Mouse (Mus musculus) limb, embryonic 13.5 days (tissue): ENCODE measurements at regions not wholly inside any gene's neighbourhood (a gene's known extent, or its start where the extent isn't known, plus 50 kb on each side); places are given as distances from the start of the nearest gene placed in this dataset.

Experiments used
- ATAC-seq: fragments of 200-750 bp; cut with Nextera tagmentation; 2 replicates; pipeline ENCODE4 v1.8.0; 2017; ENCODE audit warnings: low read depth, moderate number of reproducible peaks, moderate TSS enrichment; ENCODE audit not compliant: low FRiP score
- H3K27ac ChIP-seq: fragments of 300-500 bp; sonication (generic); 2 replicates; pipeline ENCODE4 v1.5.1; 2015; ENCODE audit warnings: inconsistent platforms, mild to moderate bottlenecking, moderate library complexity
- H3K27me3 ChIP-seq: fragments of 300-500 bp; sonication (generic); 2 replicates; pipeline ENCODE4 v1.6.1; 2015; ENCODE audit warnings: mild to moderate bottlenecking, inconsistent platforms
- H3K36me3 ChIP-seq: fragments of 300-500 bp; sonication (generic); 2 replicates; pipeline ENCODE4 v1.6.1; 2015; ENCODE audit warnings: inconsistent platforms, mild to moderate bottlenecking, moderate library complexity
- H3K4me1 ChIP-seq: fragments of 300-500 bp; sonication (generic); 2 replicates; pipeline ENCODE4 v1.6.1; 2015; ENCODE audit warnings: inconsistent platforms
- H3K4me2 ChIP-seq: fragments of 300-500 bp; sonication (generic); replicated peaks from 2 replicates; pipeline ENCODE4 v1.6.1; 2015; ENCODE audit warnings: inconsistent platforms, mild to moderate bottlenecking, moderate library complexity
- H3K4me3 ChIP-seq: fragments of 300-500 bp; sonication (generic); 2 replicates; pipeline ENCODE4 v1.5.1; 2015; ENCODE audit warnings: moderate library complexity, mild to moderate bottlenecking, inconsistent platforms
- H3K9ac ChIP-seq: fragments of 300-500 bp; sonication (generic); 2 replicates; pipeline ENCODE4 v1.6.1; 2015; ENCODE audit warnings: mild to moderate bottlenecking, inconsistent platforms
- H3K9me3 ChIP-seq: fragments of 300-500 bp; sonication (generic); 2 replicates; pipeline ENCODE4 v1.6.1; 2016; ENCODE audit warnings: inconsistent platforms
- WGBS: fragments of 180-500 bp; shearing (Covaris S2); methylation state at CpG from one replicate; pipeline ENCODE4 v1.1.7; 2015; 5-methylcytosine and 5-hydroxymethylcytosine counted together

DNA sequence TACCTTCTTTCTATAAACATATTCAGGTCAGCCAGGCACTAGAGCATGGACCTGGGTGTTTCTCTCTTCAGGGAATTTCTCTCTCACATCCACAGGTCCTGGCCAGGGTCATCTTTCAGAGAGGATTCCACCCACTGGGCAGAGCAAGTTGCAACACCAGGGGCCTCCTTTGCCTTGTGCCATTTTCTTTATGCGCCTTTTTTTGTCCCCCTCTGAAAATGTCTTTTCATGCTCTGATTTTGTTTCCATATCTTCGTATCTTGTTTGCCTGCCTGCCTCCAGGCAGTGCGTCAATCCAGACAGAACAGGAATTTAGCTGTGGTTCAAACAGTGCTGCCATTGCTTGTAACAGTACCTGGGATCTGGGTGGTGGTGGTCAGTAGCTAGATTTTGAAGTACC, 125.7 kb upstream of the Pfn2 start:
- Histone ChIP-seq H3K4me1 (peaks cover 9% of the 10 kb centered on the region; the same call in 1 of the 2 replicates), H3K4me2 (no peak overlapping the region), H3K36me3 (no peaks in the 10 kb centered on the region), H3K9me3 (no peaks in the 10 kb centered on the region), H3K27ac (no peak overlapping the region), H3K27me3 (no peaks in the 10 kb centered on the region), H3K9ac (no peak overlapping the region), H3K4me3 (no peak overlapping the region)
- ATAC-seq, result no peak
- 75% methylated on average over 3 of the region's 3 CpGs for WGBS

DNA sequence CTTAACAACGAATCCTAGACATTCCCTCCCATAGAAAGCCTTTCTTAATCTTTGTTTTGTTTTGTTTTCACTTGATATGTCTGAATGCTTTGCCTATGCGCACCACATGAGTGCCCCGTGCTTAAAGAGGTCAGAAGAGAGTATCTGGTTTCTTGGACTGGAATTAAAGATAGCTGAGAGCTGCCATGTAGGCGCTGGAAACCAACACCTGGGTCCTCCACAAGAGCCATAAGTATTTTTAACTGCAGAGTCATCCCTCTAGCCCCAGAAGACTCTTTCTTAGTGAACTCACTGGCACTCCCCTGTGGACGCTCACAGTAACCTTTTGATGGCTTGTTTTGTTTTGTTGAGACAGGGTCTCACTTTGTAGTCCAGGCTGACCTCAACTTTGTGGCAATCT, 127.5 kb upstream of the Pfn2 start:
- Histone ChIP-seq H3K9me3 (no peaks in the 10 kb centered on the region), H3K36me3 (no peaks in the 10 kb centered on the region), H3K4me3 (no peak overlapping the region), H3K4me1 (peaks cover 9% of the 10 kb centered on the region; the same call in 1 of the 2 replicates), H3K27ac (no peak overlapping the region), H3K27me3 (no peaks in the 10 kb centered on the region), H3K9ac (no peak overlapping the region), H3K4me2 (no peak overlapping the region)
- WGBS, result 69% methylated on average over 5 of the region's 5 CpGs
- ATAC-seq, result no peak

DNA sequence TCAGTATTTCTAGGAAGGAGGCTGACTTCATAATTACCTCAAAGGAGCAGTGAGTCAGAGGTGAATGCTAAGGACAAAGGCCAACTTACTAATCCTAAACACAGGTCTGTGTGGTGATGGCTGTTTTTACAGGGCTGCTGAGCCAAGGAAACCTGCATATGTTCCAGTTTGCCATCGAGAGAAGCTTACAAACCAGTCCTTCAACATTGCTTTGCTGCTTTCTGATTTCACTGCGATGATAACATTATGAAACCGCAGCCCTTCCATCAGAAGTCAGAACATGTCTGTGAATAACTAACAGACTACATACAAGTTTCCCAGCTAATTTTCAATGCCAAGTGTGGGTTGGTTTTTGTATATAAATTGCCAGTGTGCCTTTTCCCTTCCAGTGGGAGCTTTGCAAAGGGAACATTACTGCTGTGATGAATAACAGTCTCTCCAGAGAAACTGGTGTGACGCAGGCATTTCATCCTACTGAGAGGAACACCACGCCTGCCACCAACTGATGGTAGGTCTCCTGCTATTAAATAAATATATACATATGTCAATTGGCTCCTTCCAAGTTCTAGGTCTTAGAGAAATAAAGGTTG, 128.9 kb upstream of the Pfn2 start:
- Histone ChIP-seq H3K4me2 (no peak overlapping the region), H3K4me3 (no peak overlapping the region), H3K4me1 (peaks cover 9% of the 10 kb centered on the region; the same call in 1 of the 2 replicates), H3K9me3 (no peaks in the 10 kb centered on the region), H3K36me3 (no peaks in the 10 kb centered on the region), H3K9ac (no peak overlapping the region), H3K27me3 (no peaks in the 10 kb centered on the region), H3K27ac (no peak overlapping the region)
- WGBS, result 74% methylated on average over 5 of the region's 5 CpGs
- ATAC-seq, result no peak

DNA sequence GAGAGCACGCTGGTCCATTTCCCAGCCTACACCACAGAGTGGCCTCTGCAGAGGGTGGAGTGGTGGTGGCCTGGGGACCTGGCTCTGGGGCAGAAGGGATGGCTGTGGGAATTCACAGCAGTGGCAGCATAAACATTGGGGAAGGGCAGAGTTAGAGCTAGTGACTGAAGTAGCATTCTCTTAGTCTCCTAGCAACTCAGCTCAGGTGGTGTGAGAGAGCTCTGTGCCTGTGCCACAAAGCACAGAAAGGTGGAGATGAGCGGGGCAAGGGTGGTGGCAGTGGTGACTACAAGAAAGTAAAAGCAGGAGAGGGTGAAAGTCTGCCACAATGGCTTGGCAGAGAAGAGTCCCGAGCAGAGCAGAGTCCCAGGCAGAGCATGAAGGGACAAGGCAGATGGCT, 140.3 kb upstream of the Pfn2 start:
- WGBS, result 60% methylated on average over 3 of the region's 3 CpGs
- no peaks in the 10 kb centered on the region for H3K36me3 ChIP-seq
- no peaks in the 10 kb centered on the region for H3K27me3 ChIP-seq
- H3K9ac ChIP-seq, result no peak overlapping the region
- no peak for ATAC-seq
- no peaks in the 10 kb centered on the region for H3K4me1 ChIP-seq
- H3K4me2 ChIP-seq, result no peak overlapping the region
- no peaks in the 10 kb centered on the region for H3K9me3 ChIP-seq
- no peak overlapping the region for H3K4me3 ChIP-seq
- H3K27ac ChIP-seq, result no peak overlapping the region

DNA sequence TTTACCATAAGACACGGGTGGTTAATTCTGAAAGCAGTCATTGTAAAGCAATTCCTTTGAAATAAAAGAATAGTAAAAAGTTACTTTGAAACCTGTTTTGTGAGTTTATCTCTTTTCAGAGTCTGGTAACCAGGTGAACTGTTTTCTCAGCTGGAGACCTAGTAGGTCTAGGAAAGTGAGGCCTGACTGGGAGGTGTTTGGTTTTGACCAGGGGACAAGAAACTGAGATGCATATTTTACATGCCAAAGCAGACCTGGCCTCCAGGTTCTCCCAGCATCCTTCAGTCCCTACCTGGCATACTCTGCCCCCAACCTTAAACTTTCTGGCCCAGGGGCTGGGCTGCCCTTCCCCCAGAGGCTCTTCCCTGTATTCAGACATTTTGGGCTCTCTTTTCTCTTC, 142.9 kb upstream of the Pfn2 start:
- Histone ChIP-seq H3K4me3 (no peak overlapping the region), H3K27me3 (no peaks in the 10 kb centered on the region), H3K4me2 (no peak overlapping the region), H3K36me3 (no peaks in the 10 kb centered on the region), H3K4me1 (no peaks in the 10 kb centered on the region), H3K9me3 (no peaks in the 10 kb centered on the region), H3K27ac (no peak overlapping the region), H3K9ac (no peak overlapping the region)
- 54% methylated on average over 1 of the region's 1 CpGs for WGBS
- no peak for ATAC-seq

DNA sequence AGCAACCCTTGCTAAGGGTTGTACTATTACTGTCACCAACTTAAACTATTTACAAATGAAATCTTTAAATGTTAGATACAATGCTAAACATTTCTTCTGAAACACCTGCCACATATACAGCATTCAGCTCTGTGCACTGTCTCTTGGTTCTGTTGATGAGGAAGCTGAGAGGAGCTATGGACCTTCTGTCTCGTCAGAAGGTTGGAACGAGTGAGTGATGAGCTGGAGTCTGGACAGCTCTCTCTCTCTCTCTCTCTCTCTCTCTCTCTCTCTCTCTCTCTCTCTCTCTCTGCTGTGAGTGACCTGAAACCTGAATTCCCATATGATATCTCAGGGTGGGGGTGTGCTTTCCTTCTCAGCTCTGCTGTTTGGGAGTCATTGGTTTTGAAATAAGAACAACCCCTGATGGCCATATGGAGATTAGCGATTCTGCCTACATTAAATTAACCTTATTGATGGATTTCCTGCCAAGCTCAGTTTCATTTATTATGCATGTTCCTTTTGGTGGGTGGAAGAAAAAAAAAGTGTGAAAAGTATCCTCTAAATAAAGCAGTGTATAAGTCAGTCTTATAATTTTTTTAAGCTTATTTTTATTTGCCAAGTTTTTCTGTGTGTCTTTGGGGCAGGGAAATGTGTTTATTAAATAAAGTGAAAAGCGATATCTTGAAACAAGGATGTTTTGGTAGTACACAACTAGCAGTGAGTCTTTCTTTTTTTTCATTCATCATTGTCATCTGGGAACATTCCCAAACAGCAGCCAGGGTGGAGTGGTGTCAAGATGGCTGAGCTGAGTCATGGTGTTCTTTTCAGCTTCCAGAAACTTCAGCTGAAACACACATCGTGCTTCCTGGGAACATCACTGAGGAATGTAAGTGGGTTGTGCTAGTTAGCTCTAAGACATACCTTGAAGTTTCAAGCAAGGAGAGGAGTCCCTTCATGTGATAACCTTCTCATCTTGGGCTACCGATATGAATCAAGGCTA, 150.5 kb upstream of the Pfn2 start:
- ATAC-seq, result no peak
- 80% methylated on average over 6 of the region's 6 CpGs for WGBS
- Histone ChIP-seq H3K9ac (no peak overlapping the region), H3K4me3 (no peak overlapping the region), H3K9me3 (no peaks in the 10 kb centered on the region), H3K4me1 (peaks cover 10% of the 10 kb centered on the region; the same call in 1 of the 2 replicates), H3K36me3 (no peaks in the 10 kb centered on the region), H3K27me3 (no peaks in the 10 kb centered on the region), H3K27ac (no peak overlapping the region), H3K4me2 (no peak overlapping the region)

DNA sequence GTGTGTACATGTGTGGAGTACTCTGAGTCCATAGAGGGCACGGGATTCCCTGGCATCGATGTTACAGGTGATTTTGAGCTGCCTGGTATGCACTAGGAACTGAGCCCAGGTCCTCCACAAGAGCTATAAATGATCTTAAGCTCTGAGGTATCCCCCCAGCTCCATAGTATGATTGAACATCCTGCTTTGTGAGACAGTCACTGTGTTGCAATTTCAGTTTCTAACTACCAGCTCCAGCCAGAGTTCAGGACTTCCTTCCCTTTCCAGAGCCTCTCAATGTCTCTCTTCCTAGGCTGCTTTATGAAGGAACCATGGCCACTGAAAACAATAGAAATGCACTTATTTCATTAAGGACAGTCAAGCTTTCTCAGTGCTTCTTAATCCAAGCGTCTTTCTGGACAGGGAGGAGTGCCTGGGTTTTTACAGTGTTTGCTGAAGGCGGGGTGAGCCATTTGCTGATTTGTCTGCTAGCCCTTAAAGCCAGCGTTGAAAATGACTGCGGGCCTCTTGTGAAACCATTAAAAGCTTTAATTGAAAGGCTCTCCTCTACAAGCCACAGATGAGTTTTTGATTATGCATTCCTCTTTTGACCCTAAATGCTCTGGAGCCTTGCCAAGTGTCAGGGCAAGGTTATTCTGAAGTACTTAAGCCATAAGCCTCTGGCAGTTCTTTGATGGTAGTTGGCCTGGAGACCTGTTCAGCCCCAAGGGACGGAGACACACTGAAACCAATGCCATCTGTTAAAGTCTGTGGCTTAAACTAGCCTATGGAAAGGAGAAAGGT, 155.1 kb upstream of the Pfn2 start:
- H3K4me2 ChIP-seq, result no peak overlapping the region
- H3K9me3 ChIP-seq, result no peaks in the 10 kb centered on the region
- H3K4me1 ChIP-seq, result peaks cover 10% of the 10 kb centered on the region; the same call in 1 of the 2 replicates
- 25% methylated on average over 7 of the region's 7 CpGs for WGBS
- ATAC-seq, result peak; percentile 64; the same call in 1 of the 2 replicates
- no peaks in the 10 kb centered on the region for H3K27me3 ChIP-seq
- no peaks in the 10 kb centered on the region for H3K36me3 ChIP-seq
- H3K9ac ChIP-seq, result no peak overlapping the region
- H3K27ac ChIP-seq, result no peak overlapping the region
- H3K4me3 ChIP-seq, result no peak overlapping the region

DNA sequence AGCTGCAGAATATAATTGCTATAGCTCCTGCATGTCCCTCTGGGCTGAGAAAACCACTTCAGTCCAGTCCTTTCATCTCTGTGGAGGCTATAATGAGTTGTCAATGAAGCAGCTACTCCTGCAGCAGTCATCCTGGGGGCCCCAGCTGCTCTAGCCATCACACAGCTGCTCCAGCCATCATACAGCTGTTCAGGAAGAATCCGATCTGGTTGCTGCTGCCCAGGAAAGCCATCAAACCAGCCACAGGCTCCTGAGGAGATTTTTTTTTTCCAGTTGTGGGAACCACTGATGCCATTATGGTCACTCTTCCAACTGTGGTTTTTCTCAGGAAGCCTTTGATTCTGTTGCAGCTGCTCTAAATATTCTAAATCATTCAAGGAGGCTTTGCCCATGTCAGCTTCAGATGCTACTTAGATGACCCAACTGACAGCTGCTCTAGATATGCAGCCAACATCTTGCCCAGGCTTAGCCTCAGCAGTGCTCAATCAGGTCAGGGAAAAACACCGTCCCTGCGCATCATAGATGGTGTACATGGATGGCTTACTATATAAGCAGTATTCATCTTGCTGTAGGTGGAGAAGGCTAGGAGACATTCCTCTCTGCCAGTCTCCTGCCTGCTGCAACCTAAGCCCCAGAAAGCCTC, 177.0 kb upstream of the Pfn2 start:
- 64% methylated on average over 3 of the region's 3 CpGs for WGBS
- no peaks in the 10 kb centered on the region for H3K27me3 ChIP-seq
- no peaks in the 10 kb centered on the region for H3K4me1 ChIP-seq
- H3K4me2 ChIP-seq, result no peak overlapping the region
- H3K4me3 ChIP-seq, result no peak overlapping the region
- peak; percentile 84 for ATAC-seq
- no peak overlapping the region for H3K9ac ChIP-seq
- H3K9me3 ChIP-seq, result no peaks in the 10 kb centered on the region
- H3K27ac ChIP-seq, result no peak overlapping the region
- no peaks in the 10 kb centered on the region for H3K36me3 ChIP-seq

DNA sequence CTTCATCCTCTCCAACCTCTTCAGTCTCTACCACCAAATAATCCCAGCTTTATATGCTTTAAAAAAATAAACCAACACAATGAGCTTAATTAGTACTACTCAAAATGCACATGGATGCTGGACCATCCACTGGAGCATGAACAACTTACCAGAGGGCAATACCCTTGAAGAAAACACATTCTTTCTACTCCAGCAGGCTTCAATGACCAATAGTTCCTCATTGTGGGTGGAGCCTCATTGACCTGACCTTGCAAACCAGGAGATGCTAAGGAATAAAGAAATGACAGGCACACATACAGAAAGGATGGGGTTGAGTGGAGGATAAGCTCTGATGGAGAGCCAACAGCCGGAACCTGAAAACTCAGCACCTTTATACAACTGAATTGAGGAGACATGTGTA, 201.7 kb upstream of the Pfn2 start:
- Histone ChIP-seq H3K9ac (no peak overlapping the region), H3K4me2 (no peak overlapping the region), H3K9me3 (no peaks in the 10 kb centered on the region), H3K4me1 (no peaks in the 10 kb centered on the region), H3K27me3 (no peaks in the 10 kb centered on the region), H3K4me3 (no peak overlapping the region), H3K27ac (no peak overlapping the region), H3K36me3 (no peaks in the 10 kb centered on the region)
- ATAC-seq, result no peak
- WGBS, result 95% methylated on average over 1 of the region's 1 CpGs

DNA sequence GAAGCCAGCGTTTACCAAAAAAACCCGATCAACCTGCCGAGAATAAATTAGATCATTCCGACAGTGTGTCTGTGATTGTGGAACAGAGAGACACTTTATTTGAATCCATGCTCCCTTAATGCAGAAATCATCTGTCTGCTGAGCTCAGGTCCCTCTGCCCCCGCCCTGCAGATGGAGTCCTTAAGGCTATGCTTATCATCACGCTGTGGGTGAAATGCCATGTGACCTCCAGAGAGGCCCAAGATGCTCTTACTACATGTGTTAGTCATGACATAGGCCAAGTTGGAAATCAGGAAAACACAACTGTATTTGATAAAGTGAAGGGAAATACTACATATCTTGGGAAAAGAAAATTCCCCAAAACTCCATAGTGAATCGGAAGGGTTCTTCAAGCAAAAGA, 206.8 kb upstream of the Pfn2 start:
- H3K4me3 ChIP-seq, result no peak overlapping the region
- ATAC-seq, result no peak
- H3K4me2 ChIP-seq, result no peak overlapping the region
- H3K4me1 ChIP-seq, result no peaks in the 10 kb centered on the region
- no peaks in the 10 kb centered on the region for H3K36me3 ChIP-seq
- H3K9ac ChIP-seq, result no peak overlapping the region
- no peak overlapping the region for H3K27ac ChIP-seq
- WGBS, result 81% methylated on average over 7 of the region's 7 CpGs
- H3K27me3 ChIP-seq, result no peaks in the 10 kb centered on the region
- no peaks in the 10 kb centered on the region for H3K9me3 ChIP-seq

DNA sequence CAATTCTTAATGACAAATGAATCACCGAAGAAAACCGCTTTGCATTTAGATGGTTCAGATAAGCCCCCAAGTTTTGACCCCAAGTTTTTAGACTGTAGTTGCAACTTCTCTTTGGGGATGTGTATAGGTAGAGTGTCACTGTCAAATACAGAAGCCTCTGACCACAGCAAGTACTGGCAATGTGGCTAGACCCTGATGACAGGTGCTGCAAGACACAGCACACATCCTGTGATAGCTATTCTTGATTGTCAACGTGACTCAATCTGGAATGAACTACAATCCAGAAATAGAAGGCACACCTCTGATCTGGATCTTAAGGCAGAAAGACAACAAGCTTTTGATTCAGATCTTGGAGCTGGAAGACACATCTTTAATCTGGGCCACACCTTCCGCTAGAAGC, 207.3 kb upstream of the Pfn2 start:
- Histone ChIP-seq H3K4me2 (no peak overlapping the region), H3K4me1 (no peaks in the 10 kb centered on the region), H3K9ac (no peak overlapping the region), H3K27ac (no peak overlapping the region), H3K9me3 (no peaks in the 10 kb centered on the region), H3K27me3 (no peaks in the 10 kb centered on the region), H3K36me3 (no peaks in the 10 kb centered on the region), H3K4me3 (no peak overlapping the region)
- ATAC-seq, result no peak
- WGBS, result 94% methylated on average over 4 of the region's 4 CpGs
